Mouse (Mus musculus) thymus, adult 18-20 months (tissue): ENCODE measurements around the gene Plcd3.

Experiments
- DNase-seq, 2 experiments: peaks; one replicate each; pipeline ENCODE4 v3.0.0; 2022; ENCODE audit warnings: mixed read lengths in 2 of 2

The Plcd3 gene

DNA sequence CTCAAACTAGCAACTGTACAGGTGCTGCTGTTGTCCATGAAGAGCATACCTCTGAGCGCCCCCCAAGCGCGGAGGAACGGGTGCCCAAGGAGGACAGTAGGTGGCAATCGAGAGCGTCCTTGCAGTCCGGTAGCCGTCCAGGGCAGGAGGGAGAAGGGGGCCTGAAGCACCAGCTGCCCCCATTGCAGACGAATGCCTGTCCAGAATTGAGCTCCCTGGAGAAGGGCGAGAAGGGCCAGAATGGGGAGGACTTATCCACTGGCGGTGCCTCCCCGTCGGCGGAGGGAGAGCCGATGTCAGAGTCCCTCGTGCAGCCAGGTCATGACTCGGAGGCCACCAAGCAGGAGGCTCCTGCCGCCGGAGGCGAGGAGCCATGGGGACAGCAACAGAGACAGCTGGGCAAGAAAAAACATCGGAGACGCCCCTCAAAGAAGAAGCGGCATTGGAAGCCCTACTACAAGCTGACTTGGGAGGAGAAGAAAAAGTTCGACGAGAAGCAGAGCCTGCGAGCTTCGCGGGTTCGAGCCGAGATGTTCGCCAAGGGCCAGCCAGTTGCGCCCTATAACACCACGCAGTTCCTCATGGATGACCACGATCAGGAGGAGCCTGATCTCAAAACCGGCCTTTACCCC lies 15.6 kb upstream of the Plcd3 start:
- peak; percentile 75 to 79 for DNase-seq

DNA sequence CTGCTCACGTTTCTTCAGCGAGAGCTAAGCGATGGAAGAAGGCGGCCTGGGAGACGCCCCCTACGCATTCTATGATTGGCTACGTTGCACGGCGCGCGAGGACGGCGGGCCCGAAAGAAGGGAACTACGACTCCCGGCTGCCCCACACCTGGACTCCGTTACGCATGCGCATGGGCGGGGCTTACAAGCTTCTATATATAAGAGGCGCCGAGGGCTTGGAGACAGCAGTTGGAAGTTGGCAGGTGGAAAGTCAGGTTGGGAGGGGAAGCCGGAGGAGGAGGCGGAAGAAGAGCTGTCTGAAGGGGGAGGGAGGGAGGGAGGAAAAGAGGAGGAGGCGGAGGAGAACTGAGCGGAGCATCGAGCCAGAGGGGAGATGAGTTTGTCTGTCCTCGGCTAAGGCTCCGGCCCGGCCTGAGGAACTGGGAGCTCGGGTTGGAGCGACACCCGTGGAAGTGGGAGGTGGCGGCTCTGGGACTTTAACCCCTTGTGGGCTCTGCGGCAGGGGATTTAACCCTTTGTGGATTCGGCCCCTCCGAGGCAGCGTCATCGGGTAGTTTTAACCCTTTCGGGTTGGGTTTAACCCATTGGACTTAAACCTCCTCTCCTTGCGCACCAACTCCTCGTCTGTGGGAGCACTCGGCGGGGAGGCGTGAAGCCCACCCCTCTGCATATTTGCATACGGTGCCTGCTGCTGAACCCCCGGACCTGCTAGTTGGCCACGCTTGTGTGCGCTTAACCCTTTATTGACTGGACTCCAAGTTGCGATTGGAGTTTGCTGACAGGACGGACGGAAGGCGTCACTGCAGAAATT lies 14.8 kb upstream of the Plcd3 start, which contains the start of gene Hexim1:
Gene Hexim1 (plus strand): TSS at position 224 of the 811 bp plus-strand sequence.
- DNase-seq, result peak; percentile 100

DNA sequence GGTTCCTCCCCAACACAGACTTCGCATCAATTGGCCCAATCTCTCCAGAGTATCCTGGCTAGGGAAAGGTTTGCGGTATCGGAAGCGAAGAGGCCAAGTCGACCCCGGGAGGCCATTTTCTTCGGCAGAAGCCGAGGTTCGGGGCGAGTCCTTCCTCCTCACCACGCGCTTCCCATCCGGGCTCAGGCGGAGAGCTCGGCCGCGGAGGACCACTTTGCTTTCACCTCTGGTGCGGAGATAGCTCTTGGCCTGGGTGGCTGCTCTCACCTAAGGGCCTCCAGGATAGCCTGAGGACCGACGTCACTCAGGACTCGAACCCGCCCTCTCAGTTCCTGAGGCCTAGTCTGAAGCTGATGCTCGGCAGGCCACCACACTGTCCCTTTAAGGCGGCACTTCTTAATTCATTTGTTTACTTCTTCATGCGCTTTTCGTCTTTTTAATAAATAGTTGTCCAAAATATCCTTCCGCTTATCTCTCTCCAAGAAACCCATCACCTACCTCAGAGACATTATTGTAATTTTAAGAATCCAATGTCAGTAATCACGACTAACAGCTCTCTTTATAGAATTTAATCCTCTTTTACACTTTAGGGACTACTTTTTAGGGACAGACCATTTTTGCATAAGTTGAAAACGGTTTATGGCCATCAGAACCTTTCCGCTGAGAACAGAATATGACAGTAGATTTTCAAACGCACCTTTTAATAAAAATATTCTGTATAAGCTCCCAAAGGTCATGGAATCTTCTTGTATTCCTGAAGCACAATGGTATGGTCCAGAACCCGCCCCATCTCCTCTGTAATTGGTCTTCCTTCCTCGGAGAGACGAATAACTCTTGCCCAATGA lies 13.9 kb upstream of the Plcd3 start:
- peak; percentile 70 to 81 for DNase-seq

DNA sequence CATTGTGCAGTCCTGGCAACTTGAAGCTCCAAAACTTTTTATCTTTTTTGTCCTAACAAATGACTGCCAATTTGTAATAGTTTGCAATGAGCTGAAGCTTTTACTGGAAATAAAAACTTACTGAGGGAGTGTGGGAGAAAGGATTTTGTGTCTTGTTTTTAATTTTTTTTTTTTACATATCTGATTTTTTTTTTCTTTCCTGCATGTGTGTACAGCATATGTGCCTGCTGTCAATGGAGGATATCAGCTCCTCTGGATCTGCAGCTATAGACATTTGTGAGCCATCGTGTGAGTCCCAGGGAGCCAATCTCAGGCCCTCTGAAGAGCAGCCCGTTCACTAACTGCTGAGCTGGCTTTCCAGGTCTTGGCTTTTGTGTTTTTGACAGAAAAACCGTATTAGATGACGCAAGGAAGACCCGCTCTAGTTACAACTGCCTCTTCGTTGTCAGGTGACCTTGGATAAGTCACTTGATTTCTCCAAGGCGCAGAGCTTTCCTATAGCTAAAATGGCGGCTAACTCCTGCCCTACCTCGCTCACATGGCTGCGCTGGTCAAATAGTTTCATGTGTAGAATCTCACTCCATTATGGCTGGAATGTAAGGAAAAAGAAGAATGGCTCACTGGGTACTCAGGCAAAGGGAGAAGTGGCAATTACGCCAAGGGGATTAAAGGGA lies 12.9 kb upstream of the Plcd3 start:
- DNase-seq, result no peak

DNA sequence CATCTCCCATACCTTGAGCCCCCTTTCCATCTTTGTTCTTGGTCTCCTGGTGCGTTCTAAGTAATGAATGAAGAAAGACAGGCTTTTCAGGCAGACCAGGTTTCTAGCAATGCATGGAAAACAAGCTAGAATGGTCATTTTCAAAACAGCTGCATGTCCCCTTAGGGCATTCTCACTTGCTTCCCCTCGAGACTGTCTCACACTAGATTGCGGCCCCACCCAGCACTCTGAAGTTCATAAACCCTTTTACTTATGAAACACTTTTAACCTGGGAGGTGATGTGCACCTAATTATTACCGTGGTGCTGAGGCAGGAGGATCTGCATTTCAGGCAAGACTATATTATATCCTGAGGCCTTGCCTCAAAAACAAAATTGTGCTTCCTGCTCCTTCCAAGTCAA lies 12.3 kb upstream of the Plcd3 start:
- no peak for DNase-seq

DNA sequence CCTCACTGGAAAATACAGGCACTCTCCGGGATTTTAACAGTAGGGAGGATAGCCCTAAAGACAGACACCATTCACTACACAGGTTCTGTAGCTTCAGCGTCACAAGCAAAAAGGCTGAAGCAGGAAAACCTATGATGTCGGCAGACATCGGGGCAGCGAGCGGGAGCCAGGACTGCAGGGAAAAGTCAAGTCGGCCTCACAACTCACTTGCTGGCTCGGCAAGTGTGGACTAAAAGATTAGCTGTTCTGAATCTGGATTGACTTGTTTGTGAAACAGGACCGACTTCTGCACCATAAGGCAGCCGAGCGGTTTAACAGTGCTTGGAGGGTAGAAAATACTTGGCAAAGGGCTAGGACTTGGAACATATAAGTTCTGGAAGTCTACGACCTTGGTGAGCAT lies 11.5 kb upstream of the Plcd3 start:
- DNase-seq, result no peak

DNA sequence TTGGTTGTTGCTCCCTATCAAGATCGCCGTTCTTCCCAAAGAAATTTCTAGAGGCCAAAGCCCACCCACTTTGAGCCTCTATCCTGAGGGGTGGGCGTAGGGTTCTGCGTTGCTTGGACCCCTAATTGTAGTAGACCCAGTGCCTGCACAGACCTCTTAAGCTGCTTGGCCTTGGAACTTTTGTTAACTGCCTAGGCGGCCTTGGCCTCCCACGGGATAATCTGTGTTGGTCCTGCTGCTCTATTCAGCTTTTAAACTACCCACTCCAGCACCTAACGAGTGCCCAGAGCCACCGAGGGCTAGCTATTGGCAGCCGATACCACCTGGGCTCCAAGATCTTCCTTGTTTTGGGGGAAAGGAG lies 11.1 kb upstream of the Plcd3 start:
- DNase-seq, result no peak

DNA sequence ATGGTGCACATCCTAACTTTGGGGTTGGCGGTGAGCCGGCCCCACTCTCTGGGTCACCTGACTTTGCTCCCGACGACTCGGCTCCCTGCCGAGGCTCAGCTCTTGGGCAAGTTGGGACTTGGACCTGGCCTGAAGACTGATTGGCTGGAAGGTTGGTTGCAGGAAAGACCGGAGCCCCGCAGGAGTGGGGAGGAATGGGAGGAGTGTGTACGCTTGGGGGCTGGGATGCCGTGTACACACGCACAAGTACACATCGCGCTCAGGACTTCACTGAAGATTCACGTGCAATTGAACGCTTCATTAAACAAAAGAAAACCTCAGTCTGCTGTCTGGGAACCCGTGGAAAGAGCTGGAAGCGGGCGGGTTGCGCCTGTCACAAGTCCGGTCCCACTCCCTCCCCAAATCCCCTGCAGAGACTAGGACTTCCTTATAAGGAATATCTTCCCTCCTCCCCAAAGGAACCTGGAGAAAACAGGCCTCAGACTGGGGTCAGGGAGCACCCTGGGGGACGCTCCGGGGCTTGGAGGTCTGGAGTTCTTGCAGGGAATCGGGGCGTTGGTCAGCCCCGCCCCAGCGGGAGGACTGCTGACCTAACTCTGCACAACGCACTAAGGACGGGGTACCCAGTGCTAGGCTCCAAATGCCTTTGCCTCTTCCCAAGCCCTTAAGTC lies 10.6 kb upstream of the Plcd3 start:
- no peak for DNase-seq

DNA sequence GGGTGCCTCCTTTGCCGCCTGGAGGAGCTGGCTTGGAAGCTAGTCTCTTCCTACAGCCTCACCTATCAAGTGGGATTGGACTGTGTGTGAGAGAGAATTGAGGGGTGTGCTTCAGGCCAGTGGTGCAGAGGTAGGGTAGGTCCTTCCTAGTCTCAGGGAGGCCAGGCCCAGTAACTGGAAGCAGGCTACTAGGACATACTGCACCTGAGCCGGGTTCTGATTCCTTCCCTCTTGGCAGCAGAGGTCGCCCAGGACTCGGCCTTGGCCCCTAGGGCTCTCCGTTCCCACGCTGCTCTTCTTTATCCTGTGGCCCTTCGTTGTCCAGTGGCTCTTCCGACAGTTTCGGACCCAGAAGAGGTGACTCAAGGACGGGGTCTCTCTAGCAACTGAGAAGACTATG lies 9.8 kb upstream of the Plcd3 start:
- no peak for DNase-seq

DNA sequence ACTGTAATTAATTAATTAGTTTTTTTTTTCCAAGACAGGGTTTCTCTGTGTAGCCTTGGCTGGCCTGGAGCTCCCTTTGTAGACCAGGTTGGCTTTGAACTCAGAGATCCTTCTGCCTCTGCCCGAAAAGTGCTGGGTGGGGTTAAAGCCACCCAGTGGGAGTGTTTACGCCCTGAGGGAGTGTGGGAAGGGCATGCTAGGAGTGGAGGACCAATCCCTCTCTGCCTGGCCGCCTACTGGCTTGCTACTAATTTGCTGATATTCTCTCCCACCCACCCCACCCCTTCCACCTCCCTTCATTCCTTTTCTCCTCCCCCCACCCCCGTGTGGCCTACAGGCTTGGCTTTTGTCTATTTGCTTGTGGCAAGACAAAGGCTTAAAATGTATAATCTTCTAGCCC lies 4.9 kb upstream of the Plcd3 start:
- DNase-seq, result no peak

DNA sequence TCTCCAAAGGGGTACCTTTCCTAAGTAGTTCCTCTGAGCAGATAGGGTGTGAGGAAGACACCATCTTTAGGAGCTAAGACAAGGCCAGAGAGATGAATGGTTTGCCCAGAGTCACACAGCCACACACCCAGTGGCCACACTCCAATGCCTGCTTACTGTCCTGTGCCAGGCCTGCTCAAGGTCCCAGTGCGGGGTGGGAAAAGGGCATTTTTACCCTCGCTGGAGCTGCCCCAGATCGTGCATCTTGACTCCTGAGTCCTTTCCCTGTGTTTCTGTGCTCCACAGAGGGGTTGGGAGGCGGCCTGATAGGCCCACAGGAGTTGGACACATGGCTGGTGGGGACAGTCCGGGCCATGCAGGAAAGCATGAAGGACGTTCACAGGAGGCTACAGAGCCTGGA lies 4.4 kb upstream of the Plcd3 start:
- no peak for DNase-seq

DNA sequence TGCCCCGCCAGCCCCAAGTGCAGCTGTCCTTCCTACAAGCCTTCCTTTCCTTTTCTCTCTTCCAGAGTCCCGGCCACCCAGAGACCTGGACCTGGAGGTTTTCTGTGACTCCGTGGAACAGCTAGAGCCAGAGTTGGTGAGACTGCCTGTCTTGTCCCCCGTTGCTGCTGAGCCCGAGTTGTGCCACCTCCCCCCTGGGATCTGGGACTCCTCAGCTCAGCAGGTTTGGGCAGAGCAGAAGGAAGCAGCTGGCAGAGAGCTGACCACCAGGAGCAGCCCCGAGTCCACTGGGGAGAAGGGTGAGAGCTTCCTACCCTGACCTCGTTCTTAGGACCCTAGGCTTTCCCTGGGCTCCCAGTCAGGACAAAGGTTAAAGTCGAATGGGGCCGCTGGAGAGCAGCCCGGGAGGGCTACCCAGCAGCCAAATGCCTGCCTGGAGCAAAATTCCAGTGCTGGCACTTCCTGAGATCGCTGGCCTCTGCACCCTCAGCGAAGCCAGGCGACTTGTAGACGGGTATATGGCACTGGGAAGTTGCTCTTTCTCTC lies 3.8 kb upstream of the Plcd3 start:
- no peak for DNase-seq

DNA sequence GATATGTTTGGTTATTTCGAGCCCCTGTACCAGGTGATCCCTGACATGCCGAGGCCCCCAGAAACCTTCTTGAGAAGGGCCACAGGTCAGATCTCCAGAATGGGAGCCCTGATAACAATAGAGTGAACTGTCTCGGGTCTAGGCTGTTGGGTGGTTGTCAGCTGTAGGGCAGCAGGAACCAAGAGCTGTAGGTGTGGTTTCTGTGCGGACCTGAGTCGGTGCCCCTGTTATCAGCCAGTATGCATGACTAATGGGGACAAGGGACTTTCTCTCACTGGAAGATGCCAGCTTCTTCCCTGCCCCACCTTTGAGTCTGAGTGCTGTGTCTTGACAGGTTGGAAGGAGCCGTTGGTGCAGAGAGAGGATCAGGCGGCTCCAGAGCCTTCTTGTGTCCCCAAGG lies 3.0 kb upstream of the Plcd3 start:
- no peak for DNase-seq

DNA sequence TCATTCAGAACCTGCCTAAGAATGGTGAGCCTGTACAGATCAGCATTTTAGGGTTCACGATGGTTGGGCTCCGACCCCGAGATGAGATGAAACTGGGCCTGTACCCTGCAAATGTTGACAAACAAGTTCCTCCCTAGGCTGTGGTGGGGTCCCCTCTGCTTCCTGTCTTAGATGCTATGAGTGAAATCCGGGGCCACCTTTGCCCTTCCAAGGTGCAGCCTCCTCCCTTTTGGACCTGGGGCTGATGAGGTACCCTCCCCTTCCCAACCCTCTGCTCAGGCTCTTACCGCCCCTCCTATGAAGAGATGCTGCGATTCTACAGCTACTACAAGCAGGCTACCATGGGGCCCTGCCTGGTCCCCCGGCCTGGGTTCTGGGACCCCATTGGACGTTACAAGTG lies 2.2 kb upstream of the Plcd3 start:
- no peak for DNase-seq

DNA sequence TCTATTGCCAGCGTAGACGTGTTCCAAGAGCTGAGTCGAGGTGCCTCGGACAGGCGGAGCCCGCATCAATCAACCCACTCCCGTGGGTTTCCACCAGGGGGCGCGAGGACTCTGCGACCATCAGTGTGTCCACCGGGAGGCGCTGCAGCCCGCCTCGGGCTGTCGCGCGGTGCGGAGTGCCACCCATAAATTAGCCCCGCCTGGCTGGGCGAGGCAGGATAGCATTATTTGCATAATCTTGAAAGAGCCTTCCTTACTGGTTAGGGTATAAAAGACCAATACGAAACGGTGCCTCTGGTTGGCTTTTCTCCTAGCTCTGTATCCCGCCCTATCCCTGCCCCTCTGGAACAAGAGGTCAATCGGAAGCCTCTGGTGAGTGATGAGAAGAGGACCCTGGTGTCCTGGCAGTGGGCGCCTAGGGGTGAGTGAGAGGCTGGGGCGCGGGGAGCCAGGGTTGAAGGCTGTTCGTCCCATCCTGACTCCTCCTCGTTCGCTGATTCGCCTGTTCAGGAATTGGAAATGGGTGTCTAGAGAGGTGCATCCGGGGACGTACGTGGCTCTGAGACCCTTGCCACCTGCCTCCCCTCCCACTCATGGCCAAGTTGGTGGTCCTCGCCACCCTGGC lies 1.4 kb upstream of the Plcd3 start:
- DNase-seq, result peak; percentile 87 to 90

DNA sequence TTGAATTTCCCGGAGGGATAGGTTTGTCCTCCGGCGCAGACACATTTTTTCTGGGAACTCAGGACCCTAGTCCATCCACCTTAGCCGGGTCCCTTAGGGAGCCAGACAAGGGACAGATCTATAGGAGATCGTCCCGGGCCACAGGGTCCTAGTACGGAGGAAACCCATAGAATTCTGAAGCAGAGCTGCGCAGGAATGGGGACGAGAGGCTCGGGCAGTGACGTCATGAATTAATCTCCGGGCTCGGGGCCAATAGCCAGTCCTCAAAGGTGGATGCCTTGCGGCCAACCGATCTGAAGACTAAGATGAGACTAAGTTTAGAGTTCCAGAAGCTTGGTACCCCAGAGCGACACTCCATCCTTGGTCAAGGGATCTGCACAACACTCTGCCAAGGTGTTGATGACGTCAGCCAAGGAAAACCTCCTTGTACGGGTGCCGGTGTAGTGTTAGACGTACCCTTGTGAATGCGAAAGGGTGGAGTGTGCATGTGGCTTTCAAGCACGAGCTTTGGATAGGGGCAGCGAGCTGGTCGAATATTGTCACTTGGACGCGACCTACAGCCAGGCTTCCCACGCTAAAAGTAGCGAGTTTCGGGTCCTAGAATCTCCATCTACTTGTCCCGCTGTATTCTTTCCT lies 526 bp upstream of the Plcd3 start:
- DNase-seq, result no peak

DNA sequence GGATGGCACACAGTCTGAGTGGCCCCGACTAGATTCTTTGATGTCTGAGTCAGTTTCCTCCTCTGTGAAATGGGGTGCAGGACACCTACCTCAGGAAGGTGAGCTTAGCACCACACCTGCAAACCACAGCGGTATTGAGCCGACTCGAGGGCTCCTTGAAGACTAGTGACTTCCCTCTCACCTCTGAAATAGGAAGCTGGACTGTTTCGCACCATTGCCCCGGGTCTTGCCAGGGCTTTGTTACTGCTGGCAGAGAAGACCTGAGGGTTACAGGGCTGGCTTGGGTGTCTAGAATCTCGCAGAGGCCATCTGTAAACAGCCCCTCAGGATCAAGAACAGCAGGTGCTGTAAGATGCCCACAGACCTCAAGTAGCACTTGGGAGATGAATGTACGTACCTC lies 1.1 kb downstream of the Plcd3 start:
- DNase-seq, result no peak

DNA sequence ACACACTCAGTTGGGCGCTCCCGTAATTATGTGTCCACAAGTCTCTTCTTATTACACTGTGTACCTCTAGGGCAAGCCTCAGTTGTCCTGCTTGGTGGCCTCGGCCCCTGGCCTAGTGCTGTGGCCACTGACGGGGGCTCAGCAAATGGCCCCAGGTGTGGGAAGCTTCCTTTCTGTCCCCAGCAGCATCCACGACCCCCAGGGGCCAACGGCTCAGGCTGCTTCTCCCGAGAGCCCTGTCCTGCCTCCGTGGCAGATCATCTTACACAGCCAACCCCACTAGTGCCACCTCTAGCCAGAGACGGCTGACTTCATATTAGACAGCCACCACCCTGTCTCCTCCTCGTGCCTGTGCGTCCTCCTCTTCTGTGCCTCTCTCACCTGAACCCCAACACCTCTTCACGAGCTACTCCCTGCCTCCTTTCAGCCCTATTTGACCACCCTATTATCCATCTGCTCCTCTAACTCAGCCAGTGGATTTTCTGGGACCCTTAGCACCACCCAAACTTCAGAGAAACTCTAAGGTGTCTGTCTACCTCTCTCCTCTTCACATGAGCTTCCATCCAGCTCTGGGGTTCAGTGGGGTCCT lies 2.0 kb downstream of the Plcd3 start:
- DNase-seq, result no peak

DNA sequence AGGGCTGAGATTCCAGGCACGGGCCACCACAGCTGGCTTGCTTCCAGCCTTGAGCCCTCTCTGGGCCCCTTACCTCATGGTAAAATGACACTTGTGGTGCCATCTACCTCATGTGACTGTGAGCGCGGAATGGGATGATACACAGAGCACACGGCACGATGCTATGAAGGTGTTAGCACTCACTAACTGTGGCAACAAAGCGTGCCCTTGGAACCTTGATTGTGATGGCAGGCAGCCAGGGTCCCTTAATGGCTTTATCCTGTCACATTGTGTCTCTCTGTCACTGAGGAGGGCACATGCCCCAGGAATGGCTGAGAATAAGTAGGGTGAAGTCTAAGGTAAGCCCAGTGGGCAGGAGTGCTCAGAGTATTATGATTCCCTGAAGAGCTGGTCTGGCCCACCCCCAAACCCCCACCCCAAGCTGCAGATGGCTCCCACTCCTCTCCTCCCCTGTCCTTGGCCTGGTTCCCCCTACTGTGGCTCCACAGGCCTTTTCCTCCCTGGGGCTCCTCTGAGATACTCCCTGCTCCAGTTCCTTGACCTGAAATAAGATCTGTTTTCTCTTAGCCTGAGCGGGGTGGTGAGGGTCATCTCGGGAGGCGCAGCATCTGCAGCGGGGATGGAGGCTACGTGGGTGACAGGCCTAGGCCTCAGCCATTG lies 2.8 kb downstream of the Plcd3 start:
- DNase-seq, result no peak
